Mouse (Mus musculus) granulocyte monocyte progenitor cell, adult 5-6 weeks (primary cell): ENCODE results near the gene Vps26c. TPM values are rescaled to one million over a fixed set of nuclear protein-coding genes. Genes with fewer than 3 reads are reported as not detected.

Source experiments
- ATAC-seq: replicated peaks from 2 replicates; pipeline ENCODE4 v1.8.0; 2016; ENCODE audit warnings: mild to moderate bottlenecking, moderate TSS enrichment, inconsistent platforms; ENCODE audit not compliant: poor library complexity, severe bottlenecking
- total RNA-seq, 2 experiments: library from RNA; stranded (forward) in 1 of 2; stranded (reverse) in 1 of 2; fragments of 200-712, 200-1000 nt in 1 of 2; fragments of >200 nt in 1 of 2; fragmentation: Nextera tagmentation in 1 of 2; gene quantifications; 2 replicates each; pipeline ENCODE4 v1.2.3; 2014 to 2017

Vps26c gene
- total RNA-seq, 2 experiments from 2014 or later = 19.9 to 27.4 TPM

GRCm38 (mm10) chr16:94551934-94552333, 25.3 kb upstream of the Vps26c start:
- no peak for ATAC-seq

GRCm38 (mm10) chr16:94549813-94550212, 23.2 kb upstream of the Vps26c start:
- peak; percentile 88 for ATAC-seq

GRCm38 (mm10) chr16:94545781-94546562, 19.3 kb upstream of the Vps26c start:
- no peak for ATAC-seq

- ATAC-seq = no peak
These were observed 18.0 kb upstream of the Vps26c start for GRCm38 (mm10) chr16:94544540-94545105.

GRCm38 (mm10) chr16:94542898-94543297, 16.3 kb upstream of the Vps26c start:
- ATAC-seq = no peak

- no peak for ATAC-seq
These were observed 13.5 kb upstream of the Vps26c start for GRCm38 (mm10) chr16:94540140-94540539.

- ATAC-seq = peak; percentile 82
These were observed 10.5 kb upstream of the Vps26c start for GRCm38 (mm10) chr16:94537159-94537527.

GRCm38 (mm10) chr16:94536417-94537158, 10.0 kb upstream of the Vps26c start:
- ATAC-seq = no peak

GRCm38 (mm10) chr16:94535716-94536115, 9.1 kb upstream of the Vps26c start:
- ATAC-seq = no peak

GRCm38 (mm10) chr16:94533679-94534078, 7.0 kb upstream of the Vps26c start:
- no peak for ATAC-seq

- ATAC-seq = no peak
These were observed 4.6 kb upstream of the Vps26c start for GRCm38 (mm10) chr16:94531268-94531667.

GRCm38 (mm10) chr16:94527546-94527945, 916 bp upstream of the Vps26c start:
- ATAC-seq = no peak

GRCm38 (mm10) chr16:94527152-94527534, 513 bp upstream of the Vps26c start:
- no peak for ATAC-seq

- no peak for ATAC-seq
These were observed 681 bp downstream of the Vps26c start for GRCm38 (mm10) chr16:94525955-94526343.

- ATAC-seq = no peak
These were observed 1.9 kb downstream of the Vps26c start for GRCm38 (mm10) chr16:94524691-94525090.

- no peak for ATAC-seq
These were observed 2.8 kb downstream of the Vps26c start for GRCm38 (mm10) chr16:94523594-94524377.

- peak; percentile 82 for ATAC-seq
These were observed 7.6 kb downstream of the Vps26c start for GRCm38 (mm10) chr16:94519028-94519427.

GRCm38 (mm10) chr16:94517606-94518005, 9.0 kb downstream of the Vps26c start:
- ATAC-seq = 0 out of 2 replicates have a peak, but pooled peaks have one; percentile 2

- ATAC-seq = no peak
These were observed 16.6 kb downstream of the Vps26c start for GRCm38 (mm10) chr16:94509983-94510382.

GRCm38 (mm10) chr16:94508769-94509168, 17.9 kb downstream of the Vps26c start:
- ATAC-seq = no peak

GRCm38 (mm10) chr16:94507071-94507470, 19.6 kb downstream of the Vps26c start:
- no peak for ATAC-seq
